Mouse (Mus musculus): Measurements from ENCODE around the gene Hist1h1d. TPM values are rescaled to one million over a fixed set of nuclear protein-coding genes. Genes with fewer than 3 reads are reported as not detected.
"Not testable (repeated sequence)": the region's sequence is repeated elsewhere in the genome, so short reads cannot be mapped to it uniquely, and the experiment has no call there.

Gene Hist1h1d
- total RNA-seq, 2 experiments from 2014 or later, result 6.4 to 6.6 TPM

DNA sequence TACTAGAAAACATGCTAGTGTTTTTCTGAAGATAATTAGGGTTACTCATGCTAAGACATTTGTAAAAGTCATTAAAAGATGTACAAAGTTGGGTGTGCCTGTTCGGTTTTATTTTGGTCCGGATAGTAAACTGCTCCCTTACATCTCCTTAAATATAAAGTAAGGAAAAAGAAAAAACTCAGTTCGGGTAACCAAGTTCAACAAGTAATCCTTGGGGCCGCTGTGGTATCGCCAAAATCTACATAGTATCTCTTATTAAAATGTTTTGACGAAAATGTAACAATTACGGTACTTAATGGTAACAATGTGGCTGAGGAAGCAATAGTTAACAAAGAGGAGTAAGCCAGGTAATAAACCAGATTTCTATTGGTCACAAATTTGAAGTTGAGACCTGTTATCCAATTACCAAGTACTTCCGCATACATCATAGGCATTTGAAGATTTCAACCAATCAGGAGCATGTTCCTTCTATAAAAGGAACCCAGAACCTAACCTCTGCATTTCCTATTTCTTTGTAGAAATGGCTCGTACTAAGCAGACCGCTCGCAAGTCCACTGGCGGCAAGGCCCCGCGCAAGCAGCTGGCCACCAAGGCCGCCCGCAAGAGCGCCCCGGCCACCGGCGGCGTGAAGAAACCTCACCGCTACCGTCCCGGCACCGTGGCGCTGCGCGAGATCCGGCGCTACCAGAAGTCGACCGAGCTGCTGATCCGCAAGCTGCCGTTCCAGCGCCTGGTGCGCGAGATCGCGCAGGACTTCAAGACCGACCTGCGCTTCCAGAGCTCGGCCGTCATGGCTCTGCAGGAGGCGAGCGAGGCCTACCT lies 8.9 kb upstream of the Hist1h1d start, which contains the start of gene Hist1h3f:
TSS of gene Hist1h3f (plus strand) at position 88 of the 822 bp plus-strand sequence.
- peak; percentile 65 to 74 for DNase-seq (ENCODE audit: low spot score in 2 of 2)

GRCm38 (mm10) chr13:23544787-23545120 lies 8.3 kb upstream of the Hist1h1d start:
- DNase-seq (ENCODE audit: low spot score in 2 of 2), result not testable (repeated sequence)

GRCm38 (mm10) chr13:23546694-23547093 lies 6.4 kb upstream of the Hist1h1d start:
- no peak for DNase-seq (ENCODE audit: low spot score in 2 of 2)

GRCm38 (mm10) chr13:23550761-23551145 lies 2.3 kb upstream of the Hist1h1d start:
- no peak for DNase-seq (ENCODE audit: low spot score in 2 of 2)

GRCm38 (mm10) chr13:23551146-23551834 lies 1.8 kb upstream of the Hist1h1d start, which contains the start of gene Hist1h4f:
TSS of gene Hist1h4f (minus strand) at chr13:23551648.
- DNase-seq (ENCODE audit: low spot score in 2 of 2), result peak; percentile 78 to 85

- no peak for DNase-seq (ENCODE audit: low spot score in 2 of 2)
Observed at GRCm38 (mm10) chr13:23551931-23552914, 839 bp upstream of the Hist1h1d start.

GRCm38 (mm10) chr13:23554393-23554792 lies 1.3 kb downstream of the Hist1h1d start:
- no peak for DNase-seq (ENCODE audit: low spot score in 2 of 2)

DNA sequence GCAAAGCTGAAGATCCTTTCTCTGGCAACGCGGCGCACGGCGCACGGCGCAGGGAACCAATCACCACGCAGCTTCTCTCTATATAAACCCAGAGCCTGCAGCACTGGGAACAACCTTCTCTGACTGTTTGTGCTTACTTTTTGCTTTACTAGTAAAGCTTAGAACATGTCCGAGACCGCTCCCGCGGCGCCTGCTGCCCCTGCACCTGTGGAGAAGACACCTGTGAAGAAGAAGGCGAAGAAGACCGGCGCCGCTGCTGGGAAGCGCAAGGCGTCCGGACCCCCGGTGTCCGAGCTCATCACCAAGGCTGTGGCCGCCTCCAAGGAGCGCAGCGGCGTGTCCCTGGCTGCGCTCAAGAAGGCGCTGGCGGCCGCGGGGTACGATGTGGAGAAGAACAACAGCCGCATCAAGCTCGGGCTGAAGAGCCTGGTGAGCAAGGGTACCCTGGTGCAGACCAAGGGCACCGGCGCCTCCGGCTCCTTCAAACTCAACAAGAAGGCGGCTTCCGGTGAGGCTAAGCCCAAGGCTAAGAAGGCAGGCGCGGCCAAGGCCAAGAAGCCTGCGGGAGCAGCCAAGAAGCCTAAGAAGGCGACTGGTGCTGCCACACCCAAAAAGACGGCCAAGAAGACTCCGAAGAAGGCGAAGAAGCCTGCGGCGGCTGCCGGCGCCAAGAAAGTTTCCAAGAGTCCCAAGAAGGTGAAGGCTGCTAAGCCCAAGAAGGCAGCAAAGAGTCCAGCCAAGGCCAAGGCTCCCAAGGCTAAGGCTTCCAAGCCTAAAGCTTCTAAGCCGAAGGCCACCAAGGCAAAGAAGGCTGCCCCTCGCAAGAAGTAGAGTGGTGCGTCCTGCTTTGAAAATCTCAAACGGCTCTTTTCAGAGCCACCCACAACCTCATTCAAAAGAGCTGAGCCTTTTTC lies 2.1 kb downstream of the Hist1h1d start:
- DNase-seq (ENCODE audit: low spot score in 2 of 2), result peak; percentile 58 to 71

DNA sequence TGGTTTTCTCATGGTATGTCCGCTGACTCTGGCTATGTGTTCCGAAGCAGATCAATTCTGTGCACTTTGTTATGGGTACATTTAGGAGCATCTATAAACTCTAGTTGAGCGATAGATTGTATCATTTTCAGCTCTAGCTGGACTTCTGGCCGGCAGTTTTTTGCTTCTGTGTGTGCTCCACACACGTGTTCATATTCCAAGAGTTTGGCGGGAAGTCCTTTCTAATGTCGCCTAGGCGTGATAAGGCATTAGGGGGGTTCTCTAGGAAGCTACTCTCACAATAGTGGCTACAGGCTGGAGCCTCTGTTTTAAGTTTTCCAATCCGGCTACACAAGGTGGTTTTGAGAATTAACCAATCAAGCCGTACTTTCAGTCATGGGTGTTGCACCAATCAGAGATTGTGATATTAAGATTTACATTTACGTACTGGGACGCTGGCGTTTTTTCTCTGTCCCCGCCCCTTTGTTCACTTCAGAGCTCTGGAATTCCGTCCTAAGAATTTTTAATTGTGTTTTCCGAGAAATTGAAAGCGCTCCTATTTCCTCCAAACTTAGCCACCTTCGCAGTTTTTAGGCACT lies 2.9 kb downstream of the Hist1h1d start:
- peak; percentile 37 to 60 for DNase-seq (ENCODE audit: low spot score in 2 of 2)

DNA sequence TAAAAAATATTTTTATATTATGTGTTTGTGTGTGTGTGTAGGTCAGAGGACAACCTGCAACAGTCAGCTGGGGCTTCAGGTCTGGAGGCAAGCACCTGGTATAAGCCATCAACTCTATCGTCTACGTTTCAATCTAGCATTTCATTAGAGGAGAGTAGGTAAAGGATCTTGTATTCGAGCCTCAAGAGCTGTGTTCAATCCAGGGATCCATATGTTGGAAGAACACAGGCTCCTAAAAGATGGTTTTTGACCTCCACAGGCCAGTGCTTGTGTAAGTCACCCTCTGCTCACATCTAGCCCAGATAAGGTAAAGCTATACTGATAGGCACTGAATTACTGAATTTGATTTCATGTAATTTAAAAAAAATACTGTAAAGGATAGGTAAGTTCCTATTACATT lies 3.8 kb downstream of the Hist1h1d start:
- no peak for DNase-seq (ENCODE audit: low spot score in 2 of 2)

GRCm38 (mm10) chr13:23560699-23561098 lies 7.6 kb downstream of the Hist1h1d start:
- DNase-seq (ENCODE audit: low spot score in 2 of 2), result not testable (repeated sequence)

DNA sequence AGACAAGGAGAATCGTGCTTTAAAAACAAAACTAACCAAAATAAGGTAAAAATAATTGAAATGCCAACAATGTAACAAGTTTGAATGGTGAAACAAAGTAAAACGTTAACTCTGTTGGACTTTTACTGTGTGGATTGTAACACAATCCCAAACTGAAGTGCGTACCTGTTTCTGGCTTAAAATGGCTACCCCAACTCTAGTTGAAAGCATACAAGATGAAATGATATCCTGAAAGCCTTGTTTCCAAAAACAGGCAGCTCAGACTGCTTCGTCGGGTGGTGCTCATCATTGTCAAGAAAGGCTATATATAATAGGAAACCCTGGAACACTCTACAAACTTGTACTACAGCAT lies 8.4 kb downstream of the Hist1h1d start:
- not testable (repeated sequence) for DNase-seq (ENCODE audit: low spot score in 2 of 2)

- peak; percentile 94 to 95 for DNase-seq (ENCODE audit: low spot score in 2 of 2)
Observed at GRCm38 (mm10) chr13:23561883-23562659, 9.0 kb downstream of the Hist1h1d start, which contains the start of gene Hist1h3e. TSS of gene Hist1h3e (minus strand) at chr13:23562369.

- peak in 1 of 2 experiments; percentile 46 for DNase-seq (ENCODE audit: low spot score in 2 of 2)
Observed at GRCm38 (mm10) chr13:23562699-23563462, 9.8 kb downstream of the Hist1h1d start.

GRCm38 (mm10) chr13:23564482-23564881 lies 11.4 kb downstream of the Hist1h1d start:
- DNase-seq (ENCODE audit: low spot score in 2 of 2), result no peak

GRCm38 (mm10) chr13:23570261-23571021 lies 17.4 kb downstream of the Hist1h1d start:
- not testable (repeated sequence) for DNase-seq (ENCODE audit: low spot score in 2 of 2)

GRCm38 (mm10) chr13:23571022-23571503 lies 18.0 kb downstream of the Hist1h1d start, which contains the start of the genes Hist1h2ae and Hist1h2bg:
TSS of gene Hist1h2ae (minus strand) at chr13:23571220.
TSS of gene Hist1h2bg (plus strand) at chr13:23571396.
- DNase-seq (ENCODE audit: low spot score in 2 of 2), result peak; percentile 61 to 72

All from layer of hippocampus, postnatal 10 days (tissue).